Mouse (Mus musculus): ENCODE data around the gene Cyp4f39.

The Cyp4f39 gene

DNA sequence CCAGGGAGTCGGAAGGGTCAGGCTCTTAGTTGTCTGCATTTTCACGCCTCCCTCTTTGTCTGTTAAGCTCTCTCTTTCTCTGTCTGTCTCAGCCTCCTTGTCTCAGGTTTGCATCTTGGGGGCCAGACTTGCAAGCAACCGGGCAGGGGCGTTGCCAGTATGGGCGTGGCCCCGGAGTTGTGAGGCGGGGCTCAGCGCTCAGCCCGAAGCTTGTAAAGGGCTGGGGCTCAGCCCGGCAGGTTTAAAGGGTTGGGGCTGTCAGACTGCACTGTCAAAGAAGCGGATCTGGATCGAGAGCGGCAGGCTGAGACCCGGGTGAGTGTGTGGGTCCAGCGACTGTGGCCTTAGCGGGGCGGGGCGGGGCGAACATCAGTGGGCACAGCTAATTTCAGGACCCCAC, at the start of gene Cyp4f39:
Cyp4f39 (plus strand) TSS at position 242 of the 400 bp plus-strand sequence.
- DNase-seq = peak in 1 of 2 experiments; percentile 45

DNA sequence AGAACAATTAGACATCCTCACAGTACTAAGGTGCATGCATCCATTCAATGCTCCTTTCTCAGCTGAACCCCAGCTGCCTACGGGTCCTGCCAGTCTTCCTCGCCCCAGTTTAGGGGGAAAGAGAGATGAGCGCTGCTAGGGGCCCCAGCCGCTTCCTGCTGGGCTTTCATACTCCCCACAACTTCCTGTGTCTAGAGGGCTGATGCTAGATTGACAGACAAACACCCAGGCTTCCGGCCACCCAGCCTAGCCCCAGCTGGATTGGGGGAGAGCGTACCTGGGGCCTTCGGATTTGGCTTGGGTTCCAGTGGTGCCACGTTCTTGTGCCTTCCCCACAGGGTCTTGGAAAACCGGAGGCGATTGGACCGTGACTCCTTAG, 49.8 kb upstream of the Cyp4f39 start:
- DNase-seq = no peak

DNA sequence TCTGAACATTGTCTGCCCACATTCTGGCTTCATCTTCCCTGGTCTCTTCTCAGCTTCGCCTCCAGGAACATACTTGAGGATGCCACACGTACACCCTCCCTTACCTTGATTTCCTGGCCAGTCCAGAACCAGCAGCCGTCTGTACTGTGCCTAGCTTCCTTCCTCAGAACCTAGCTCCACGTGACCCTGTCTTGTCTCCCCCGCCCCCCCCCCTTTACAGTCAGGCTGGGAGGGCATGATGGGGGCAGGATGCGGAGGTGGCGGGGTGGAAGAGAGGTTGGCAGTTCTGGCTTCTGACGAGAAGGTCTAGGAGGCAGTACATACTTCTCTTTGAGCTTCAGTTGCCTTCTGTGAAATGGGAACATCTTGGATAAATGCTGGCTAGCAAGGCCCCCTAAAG, 49.1 kb upstream of the Cyp4f39 start, which contains the start of gene Rasal3:
Rasal3 (minus strand) TSS at position 167 of the 400 bp plus-strand sequence.
- no peak for DNase-seq

DNA sequence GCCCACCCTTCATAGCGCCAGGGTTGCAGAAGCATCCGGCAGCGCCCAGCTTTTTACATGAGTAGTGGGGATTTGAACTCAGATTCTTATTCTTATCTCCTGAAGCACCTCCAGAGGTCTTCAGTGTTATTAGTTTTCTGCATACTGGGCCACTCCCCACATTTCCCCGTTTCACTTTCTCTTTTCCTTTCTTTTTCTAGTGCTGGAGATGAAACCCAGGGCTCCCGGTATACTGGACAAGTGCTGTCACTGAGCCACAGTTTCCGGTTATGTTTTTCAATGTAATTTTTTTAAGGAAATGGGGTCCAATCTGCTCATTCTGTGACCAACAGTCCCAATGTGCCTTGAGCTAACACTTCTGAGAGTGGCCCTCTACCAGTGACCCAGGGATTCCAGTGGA, 40.6 kb upstream of the Cyp4f39 start:
- no peak for DNase-seq

DNA sequence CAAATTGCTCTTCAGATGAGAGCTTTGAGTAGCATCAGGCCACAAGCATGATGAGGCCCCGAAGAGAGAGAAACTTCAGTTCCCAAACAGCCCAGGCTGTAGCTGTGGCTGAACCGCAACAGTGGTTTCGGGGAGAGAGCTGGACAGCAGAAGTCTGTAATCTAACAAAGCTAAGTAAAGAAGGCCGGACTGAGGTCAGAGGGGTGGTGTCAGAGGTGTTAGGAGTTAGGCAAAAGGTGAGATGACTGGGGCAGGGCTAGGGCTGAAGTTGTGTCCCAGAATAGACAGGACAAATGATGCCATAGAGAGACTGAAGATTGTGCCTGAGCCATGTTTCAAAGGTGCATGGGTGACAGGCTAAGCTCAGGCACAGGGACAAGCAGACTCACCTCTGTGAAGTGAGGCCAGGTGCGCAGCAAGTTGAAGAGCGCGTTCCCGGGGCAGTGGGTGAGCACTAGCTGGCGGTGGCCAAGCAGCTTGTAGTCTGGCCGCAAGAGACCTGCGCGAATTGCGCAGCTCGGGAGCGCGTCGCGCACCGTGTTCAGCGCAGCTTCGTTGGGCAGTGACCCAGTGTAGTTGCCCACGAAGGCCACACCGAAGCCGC, 37.0 kb upstream of the Cyp4f39 start:
- no peak for DNase-seq

DNA sequence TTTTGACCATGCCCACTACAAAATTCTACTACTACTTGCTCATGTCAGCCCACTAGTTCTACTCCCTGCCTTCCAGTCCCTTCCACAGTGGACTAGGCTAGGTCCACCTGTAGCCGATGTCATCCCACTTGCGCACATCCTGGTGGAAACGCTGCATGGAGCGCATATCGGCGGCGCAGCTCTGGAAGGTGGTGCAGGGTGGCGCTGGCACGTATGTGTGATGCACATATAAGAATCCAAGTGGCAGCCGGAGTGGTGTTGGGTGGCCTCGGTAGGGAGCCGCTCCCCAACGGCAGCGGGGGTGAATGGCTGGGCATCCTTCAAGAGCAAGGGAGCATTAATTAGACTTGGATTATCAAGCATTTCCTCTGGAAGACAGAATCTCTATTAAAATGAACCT, 35.8 kb upstream of the Cyp4f39 start:
- DNase-seq = no peak

DNA sequence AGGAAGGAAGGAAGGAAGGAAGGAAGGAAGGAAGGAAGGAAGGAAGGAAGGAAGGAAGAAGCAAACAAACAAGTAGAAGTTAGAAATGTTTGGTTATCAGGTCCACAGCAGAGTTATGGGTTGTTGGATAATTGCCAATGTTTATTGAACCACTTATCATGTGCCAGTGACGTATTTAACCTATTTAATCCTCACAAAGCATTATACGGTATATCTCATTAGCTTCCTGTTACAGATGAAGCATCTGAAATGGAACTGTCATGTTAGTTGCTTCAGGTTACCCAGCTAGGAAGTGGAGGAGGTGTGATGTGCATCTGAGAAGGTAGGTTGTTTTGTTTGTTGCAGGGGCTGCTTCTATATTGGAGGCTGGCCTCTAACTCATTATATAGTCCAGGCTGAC, 32.5 kb upstream of the Cyp4f39 start:
- DNase-seq = no peak

DNA sequence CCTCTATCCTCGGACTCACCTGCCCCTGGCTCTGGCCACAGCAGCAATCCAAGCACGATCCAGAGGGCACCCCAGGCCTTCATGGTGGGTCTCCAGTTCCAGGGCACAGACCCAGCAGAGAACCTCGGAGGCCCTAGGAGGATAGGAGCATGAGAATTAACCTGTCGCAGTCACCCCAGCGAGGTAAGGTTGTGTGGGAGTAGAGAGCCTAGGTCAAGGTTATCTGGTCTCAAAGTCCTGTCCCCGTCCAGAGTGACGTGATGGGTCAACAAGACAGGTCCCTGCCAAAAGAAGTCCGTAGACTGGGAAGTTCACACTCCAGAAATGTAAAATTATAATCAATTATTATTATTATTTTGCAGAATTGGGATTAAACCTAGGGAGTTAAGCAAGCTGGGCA, 31.7 kb upstream of the Cyp4f39 start:
- DNase-seq = no peak

DNA sequence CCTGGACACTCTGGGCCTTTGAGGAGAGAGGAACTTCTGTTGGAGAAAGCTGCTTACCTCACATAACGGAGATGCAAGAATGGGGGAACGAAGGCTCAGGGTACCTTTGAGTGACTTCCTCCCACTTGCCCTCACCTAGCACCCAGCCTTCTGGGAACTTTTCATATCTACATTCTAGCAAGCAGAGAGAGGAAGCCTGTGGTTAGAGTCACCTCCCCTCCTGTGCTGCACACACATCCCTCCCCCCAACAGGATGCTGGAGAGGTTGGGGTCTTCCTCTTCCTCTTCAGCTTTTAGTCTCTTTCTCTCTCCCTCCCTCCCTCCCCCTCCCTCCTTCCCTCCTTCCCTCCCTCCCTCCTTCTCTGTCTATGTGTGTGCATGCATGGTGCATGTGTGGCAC, 28.5 kb upstream of the Cyp4f39 start, which contains the start of gene Pglyrp2:
Pglyrp2 (minus strand) TSS at position 134 of the 400 bp plus-strand sequence.
- DNase-seq = no peak

DNA sequence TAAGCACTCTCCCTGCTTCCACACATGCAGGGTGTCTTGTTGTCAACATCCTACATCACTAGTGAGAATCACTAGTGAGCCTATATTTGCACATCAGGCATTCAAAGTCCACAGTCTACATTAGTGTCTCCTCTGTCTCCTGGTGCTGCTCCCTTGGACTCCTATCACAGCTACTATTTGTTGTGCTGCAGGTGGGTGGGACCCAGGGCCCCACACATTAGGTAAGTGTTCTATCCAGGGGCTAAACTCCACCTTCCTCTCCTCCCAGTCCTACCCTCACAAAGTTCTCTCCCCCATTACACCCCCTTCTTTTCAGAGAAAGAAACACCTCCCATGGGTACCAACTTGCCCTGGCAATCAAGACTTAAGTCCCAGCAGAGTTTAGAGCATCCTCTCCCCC, 25.9 kb upstream of the Cyp4f39 start:
- DNase-seq = no peak

DNA sequence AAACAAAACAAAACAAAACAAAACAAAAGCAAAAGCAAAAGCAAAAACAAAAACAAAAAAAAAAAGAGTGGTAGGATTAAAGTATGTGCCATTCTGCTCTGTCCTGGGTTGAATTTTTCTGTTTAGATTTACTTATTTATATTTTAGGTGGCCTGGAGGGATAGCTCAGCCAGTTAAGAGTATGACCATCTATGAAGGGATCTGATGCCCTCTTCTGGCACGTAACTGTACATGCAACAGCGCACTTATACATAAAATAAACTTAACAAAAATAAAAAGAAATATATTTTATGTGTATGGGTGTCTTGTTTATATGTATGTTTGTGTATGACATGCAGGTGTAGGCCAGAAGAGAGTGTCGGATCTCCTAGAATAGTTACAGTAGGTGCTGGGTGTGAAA, 20.6 kb upstream of the Cyp4f39 start:
- DNase-seq = peak in 1 of 2 experiments; percentile 27

DNA sequence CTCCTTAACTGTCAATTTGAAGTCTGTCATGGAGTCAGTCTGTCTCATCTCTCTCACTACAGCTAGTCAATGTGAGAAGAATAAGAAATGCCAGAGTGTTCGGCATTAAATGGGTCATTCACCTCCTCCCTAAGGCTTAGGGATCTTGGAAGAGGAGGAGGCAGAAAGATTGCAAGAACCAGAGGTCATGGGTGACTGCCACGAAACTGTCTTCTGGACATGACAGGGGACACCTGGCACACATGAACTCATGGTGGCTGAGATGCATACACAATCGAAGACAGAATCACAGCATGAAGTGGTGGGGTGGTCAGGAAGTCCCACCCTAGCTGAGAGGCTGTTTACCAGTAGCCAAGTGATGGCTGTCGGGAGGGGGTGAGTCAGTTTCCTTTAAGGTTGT, 18.2 kb upstream of the Cyp4f39 start:
- no peak for DNase-seq

DNA sequence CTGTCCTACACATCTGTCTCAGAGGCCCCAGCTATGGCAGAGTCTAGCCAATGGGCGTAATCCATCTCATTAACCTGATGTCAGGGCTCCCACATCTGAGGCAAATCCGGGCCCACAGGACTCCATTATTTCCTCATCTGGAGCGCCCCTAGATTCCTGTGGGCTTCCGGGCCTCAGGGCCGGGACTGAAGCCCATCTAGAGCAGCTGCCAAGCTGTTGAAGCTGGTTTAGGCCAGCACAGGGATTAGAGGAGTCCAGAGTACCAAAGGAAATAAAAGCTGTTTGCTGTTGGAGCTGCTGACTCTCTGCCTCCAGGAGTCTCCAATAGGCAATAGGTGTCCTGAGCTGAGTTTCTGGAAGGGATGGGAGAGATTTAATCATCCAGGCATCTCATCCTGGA, 17.4 kb upstream of the Cyp4f39 start:
- peak; percentile 17 for DNase-seq

DNA sequence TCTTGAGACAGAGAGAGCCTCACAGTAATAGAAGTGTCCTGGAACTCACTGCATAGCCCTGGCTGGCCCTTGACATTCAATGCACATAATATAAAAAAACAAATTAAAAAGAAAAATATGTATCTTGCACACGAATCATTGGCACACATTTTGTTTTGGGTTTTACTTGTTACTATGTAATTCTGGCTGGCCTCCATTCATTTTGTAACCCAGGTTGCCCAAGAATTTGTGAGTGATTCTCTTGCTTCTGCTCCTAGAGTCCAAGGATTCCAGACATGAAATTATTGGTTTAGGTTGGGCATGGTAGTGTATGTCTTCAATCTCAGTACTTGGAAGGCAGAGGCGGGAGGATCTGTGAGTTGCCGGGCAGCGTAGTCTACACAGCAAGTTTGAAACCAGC, 15.4 kb upstream of the Cyp4f39 start:
- DNase-seq = no peak

DNA sequence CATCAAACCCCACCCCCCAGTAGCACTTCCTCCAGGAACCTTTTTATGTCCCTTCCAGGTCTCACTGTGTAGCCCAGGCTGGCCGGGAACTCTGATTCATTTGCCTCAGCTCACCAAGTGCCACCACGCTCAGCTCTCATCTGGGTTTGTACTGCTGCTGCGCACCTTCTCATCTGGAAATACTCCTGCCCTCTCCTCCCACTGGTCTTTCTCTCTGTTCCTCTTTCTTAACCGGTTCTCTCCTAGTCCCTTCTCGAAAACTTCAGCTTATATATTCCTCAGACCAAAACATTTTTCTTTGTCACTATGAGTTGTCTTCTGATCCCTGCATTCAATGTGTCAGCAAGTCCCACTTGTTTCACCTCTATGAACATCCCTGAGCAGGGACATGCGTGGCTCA, 9.3 kb upstream of the Cyp4f39 start:
- DNase-seq = no peak

DNA sequence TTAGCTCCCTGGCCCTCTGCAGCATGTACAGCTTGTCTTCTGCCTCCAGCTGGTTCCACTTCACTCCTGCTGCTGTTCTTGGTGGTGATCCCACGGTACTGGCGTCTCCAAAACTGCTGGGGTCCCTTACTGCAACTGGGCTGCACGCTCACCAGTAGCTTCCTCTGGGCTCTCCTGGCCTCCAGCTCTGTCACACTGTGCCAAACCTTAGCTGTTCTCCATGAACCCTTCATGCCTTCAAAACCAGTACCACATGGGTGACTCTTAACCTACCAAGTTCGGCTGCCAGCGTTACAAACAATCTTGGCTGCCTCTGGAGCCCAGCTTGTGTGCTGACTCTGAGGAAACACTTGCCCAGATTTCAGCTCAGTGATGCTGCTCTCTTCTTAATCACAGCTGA, 7.5 kb upstream of the Cyp4f39 start:
- no peak for DNase-seq

DNA sequence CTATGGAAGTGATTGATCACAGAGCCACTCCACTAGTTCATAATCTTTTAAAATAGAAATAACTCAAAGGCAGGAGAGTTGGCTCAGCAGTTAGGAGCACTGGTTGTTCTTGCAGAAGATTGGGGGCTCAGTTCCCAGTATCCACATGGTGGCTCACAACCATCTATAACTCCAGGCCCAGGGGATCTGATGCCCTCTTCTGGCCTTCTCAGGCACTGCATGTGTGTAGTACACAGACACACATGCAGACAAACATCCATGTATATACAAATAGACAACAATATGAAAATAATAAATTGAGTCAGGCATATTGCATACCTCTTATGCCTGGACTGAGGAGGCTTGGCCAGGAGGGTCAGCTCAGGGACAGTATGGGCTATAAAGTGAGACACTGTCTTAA, 5.3 kb upstream of the Cyp4f39 start:
- DNase-seq = no peak

DNA sequence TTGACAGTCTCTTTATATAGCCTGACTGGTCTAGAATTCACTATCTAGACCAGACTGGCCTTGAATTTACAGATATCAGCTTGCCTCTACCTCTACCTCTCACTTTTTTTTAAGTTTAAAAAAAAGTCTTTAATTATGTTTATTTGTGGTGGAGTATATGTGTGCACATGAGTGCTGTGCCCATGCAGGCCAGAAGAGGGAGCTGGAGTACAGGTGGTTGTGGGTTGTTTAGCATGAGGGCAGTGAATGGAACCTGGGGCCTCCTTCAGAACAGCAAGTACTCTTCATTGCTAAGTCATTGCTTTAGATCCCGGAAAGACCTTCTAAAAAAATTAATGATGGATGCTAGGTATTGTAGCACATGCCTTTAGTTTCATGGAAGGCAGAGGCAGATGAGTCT, 3.5 kb upstream of the Cyp4f39 start:
- no peak for DNase-seq

DNA sequence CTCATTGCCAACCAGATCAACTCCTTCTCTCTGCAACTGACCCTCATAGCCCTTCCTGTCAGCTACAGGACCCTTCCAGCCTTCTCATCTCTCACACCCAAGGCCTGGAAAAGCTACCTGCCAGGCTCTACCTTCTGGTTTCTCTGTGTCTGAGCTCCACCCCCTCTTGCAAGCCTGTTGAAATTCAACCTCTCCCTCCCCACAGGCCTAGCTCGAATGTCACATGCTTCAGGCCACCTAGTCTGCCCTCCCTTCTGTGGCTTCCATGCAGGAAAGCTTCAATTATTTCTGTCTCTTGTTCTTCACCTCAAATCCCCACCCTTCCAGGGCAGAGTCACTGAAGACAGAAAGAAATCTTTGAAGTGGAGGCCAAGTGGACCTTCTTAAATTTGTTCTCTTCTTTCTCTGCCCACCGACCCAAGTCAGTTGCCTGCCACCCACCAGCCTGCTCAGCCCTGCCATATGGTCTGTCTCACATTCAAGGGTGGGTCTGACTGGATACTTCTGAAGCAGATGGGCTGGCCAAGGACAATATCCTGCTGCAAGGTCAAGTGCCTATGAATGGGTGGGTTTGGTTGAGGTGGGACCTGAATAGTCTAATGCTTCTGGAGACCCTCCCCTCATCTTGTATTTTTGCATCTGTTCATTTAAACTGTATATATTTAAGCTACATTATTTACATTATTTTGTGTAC, 1.5 kb upstream of the Cyp4f39 start:
- no peak for DNase-seq

DNA sequence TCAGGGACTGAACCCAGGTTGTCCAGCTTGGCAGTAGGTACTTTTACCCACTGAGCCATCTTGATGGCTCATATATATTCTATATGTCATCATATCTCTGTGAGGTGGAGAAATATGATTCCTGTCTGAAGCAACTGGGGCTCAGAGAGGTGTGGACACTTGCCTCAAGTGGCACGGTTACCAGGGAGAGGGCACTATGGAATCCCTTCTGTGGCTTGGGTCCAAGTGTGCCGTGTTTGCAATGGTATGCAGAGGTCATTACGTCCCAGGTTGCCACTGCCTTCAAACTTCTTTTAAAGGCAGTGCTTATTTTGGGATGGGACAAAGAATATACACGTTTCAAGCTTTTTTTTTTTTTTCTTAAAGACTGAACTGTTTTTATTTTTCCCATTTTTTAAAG, 1.7 kb downstream of the Cyp4f39 start:
- no peak for DNase-seq

DNA sequence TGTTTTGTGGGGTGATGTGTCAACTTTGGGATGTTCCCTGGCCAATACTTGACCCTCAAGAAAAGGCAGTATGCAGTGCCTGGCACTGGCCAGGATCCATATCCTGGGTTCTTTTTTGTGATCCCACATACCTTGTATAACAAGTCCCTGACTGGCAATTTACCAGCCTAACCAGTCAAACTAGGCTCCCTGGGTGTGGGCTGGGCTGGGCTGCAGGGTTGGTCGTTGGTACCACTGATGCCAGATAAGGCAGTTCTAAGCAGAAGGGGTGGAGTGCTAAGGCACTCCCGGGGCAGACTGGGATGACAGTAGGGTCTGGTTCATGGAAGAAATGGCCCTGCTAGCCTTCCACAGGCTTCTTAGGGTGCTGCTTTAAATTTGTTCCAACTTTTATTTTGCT, 2.5 kb downstream of the Cyp4f39 start:
- no peak for DNase-seq

DNA sequence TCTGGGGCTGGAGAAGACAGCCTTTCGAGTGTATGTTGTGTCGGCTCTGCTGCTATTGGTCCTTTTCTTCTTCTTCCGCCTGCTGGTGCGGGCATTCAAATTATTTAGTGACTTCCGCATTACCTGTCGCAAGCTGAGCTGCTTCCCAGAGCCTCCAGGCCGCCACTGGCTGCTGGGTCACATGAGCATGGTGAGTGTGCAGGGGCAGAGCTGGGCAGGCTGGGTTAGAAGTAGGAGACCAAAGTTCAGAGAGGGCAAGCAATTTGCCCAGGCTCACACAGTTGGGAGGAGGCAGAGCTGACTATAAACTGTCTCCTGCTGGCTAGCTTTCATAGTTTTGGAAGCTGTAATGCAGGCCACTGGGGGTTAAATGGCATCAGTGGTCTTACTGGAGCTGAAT, 16.0 kb downstream of the Cyp4f39 start:
- DNase-seq = peak; percentile 26 to 34

DNA sequence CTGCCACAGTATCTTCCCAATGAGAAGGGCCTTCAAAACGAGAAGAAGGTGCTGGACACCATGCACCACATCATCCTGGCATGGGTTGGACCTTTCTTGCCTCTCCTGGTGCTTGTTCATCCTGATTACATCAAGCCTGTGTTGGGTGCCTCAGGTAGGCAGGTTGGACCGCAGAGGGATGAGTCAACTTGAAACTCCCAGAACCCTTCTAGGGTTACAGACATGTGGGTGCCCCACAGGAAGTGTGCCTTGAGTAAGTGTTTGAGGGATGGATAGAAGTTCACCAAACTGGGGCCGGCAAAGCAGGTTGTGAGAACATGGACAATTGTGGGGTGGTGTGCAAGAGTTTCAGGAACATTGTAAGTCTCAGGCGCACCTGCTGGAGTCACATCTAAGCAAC, 18.3 kb downstream of the Cyp4f39 start:
- DNase-seq = no peak

DNA sequence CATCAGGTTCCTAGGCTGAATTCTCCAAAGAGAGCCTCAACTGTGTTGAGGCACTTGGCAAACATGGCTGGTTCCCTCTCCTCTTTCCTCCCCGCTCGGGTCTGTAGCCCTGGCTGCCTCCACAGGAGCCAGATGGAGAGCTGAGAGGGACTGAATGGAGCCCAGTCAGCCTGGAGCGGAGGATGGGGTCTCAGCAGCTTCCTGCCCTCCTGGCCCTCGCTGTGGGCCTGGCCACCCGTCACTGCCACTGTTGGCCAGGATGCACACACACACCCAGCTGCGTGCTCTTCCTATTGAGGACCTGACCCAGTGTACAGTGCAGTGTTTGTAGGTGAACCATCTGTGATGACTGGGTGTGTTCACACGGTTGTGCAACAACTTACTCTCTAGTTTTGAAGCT, 19.7 kb downstream of the Cyp4f39 start:
- no peak for DNase-seq
